Mouse (Mus musculus) CH12.LX (cell line): ENCODE data around the gene Rab19. TPM values are rescaled to one million over a fixed set of nuclear protein-coding genes. Genes with fewer than 3 reads are reported as not detected.

Experiments
- DNase-seq: peaks from one replicate; pipeline ENCODE4 v3.0.0-alpha.2; 2013; ENCODE audit errors: extremely low read depth
- H3K27ac ChIP-seq: 2 replicates; pipeline ENCODE4 v1.5.1; 2012; ENCODE audit warnings: low read depth, mild to moderate bottlenecking, control low read depth, moderate library complexity; ENCODE audit not compliant: insufficient read depth
- H3K27me3 ChIP-seq: replicated peaks from 2 replicates; pipeline ENCODE3; 2012; ENCODE audit warnings: inconsistent platforms
- H3K36me3 ChIP-seq, 2 experiments: replicated peaks in 1 of 2; 2 replicates each; pipeline versions ENCODE3 to v1.6.1; 2012; ENCODE audit warnings: inconsistent platforms in 1 of 2, low read length in 1 of 2, mild to moderate bottlenecking in 1 of 2, mixed read lengths in 1 of 2, moderate library complexity in 1 of 2; ENCODE audit not compliant: control insufficient read depth in 1 of 2, insufficient read depth in 1 of 2
- H3K4me1 ChIP-seq, 2 experiments: 2 replicates each; pipeline ENCODE4 v1.6.1; 2012; ENCODE audit warnings: inconsistent platforms in 1 of 2, moderate library complexity in 1 of 2; ENCODE audit not compliant: insufficient read depth in 2 of 2, control insufficient read depth in 1 of 2
- H3K4me2 ChIP-seq: 2 replicates; pipeline ENCODE4 v1.6.1; 2012; ENCODE audit warnings: low read depth, mild to moderate bottlenecking, control low read depth; ENCODE audit not compliant: poor library complexity, insufficient read depth, severe bottlenecking
- H3K4me3 ChIP-seq, 3 experiments: fragments of 150-350 bp in 1 of 3; sonication (generic) in 1 of 3; replicated peaks in 1 of 3; 2 replicates each; pipeline versions ENCODE3 to v1.5.1; 2011 to 2012; ENCODE audit warnings: low read depth in 2 of 3, low read length in 2 of 3, mild to moderate bottlenecking in 2 of 3, moderate library complexity in 2 of 3, control low read depth in 1 of 3, improper control_type of control experiment in 1 of 3, inconsistent platforms in 1 of 3, mixed read lengths in 1 of 3; ENCODE audit not compliant: poor library complexity in 1 of 3
- H3K79me2 ChIP-seq: replicated peaks from 2 replicates; pipeline ENCODE4 v1.6.1; 2012; ENCODE audit warnings: mild to moderate bottlenecking, moderate library complexity; ENCODE audit not compliant: control insufficient read depth, poor library complexity, insufficient read depth, severe bottlenecking; ENCODE audit errors: extremely low read depth
- H3K9ac ChIP-seq: 2 replicates; pipeline ENCODE4 v1.6.1; 2012; ENCODE audit warnings: low read depth, mild to moderate bottlenecking, control low read depth, moderate library complexity; ENCODE audit not compliant: insufficient read depth
- H3K9me3 ChIP-seq: replicated peaks from 2 replicates; pipeline ENCODE3; 2012; ENCODE audit warnings: low read length, inconsistent platforms, mixed read lengths
- E2F4 ChIP-seq: IDR thresholded peaks from 2 replicates; pipeline ENCODE4 v1.6.1; 2011; ENCODE audit warnings: low read depth, low read length, improper control_type of control experiment; ENCODE audit not compliant: insufficient replicate concordance
- EP300 ChIP-seq: IDR thresholded peaks from 2 replicates; pipeline ENCODE4 v1.6.1; 2011; ENCODE audit warnings: low read length, improper control_type of control experiment
- GABPA ChIP-seq: IDR thresholded peaks from 2 replicates; pipeline ENCODE4 v1.6.1; 2012; ENCODE audit warnings: low read depth, low read length, improper control_type of control experiment, inconsistent platforms; ENCODE audit not compliant: insufficient replicate concordance
- HCFC1 ChIP-seq: IDR thresholded peaks from 2 replicates; pipeline ENCODE4 v1.6.1; 2012; ENCODE audit warnings: low read depth, mild to moderate bottlenecking, inconsistent platforms, low read length, improper control_type of control experiment
- JUN ChIP-seq: IDR thresholded peaks from 2 replicates; pipeline ENCODE4 v1.6.1; 2011; ENCODE audit warnings: low read depth, mild to moderate bottlenecking, low read length, improper control_type of control experiment, moderate library complexity; ENCODE audit not compliant: insufficient read depth
- KAT2A ChIP-seq: IDR thresholded peaks from 2 replicates; pipeline ENCODE4 v1.6.1; 2012; ENCODE audit warnings: low read length, improper control_type of control experiment, inconsistent platforms; ENCODE audit not compliant: insufficient replicate concordance
- MAX ChIP-seq: IDR thresholded peaks from 2 replicates; pipeline ENCODE4 v1.6.1; 2011; ENCODE audit warnings: low read length, improper control_type of control experiment
- MAZ ChIP-seq: IDR thresholded peaks from 2 replicates; pipeline ENCODE4 v1.6.1; 2012; ENCODE audit warnings: low read depth, mild to moderate bottlenecking, inconsistent platforms, low read length, improper control_type of control experiment, moderate library complexity
- MEF2A ChIP-seq: IDR thresholded peaks from 2 replicates; pipeline ENCODE4 v1.6.1; 2014; ENCODE audit warnings: low read depth, mild to moderate bottlenecking, inconsistent platforms, low read length, improper control_type of control experiment, borderline replicate concordance
- MXI1 ChIP-seq: IDR thresholded peaks from 2 replicates; pipeline ENCODE4 v1.6.1; 2011; ENCODE audit warnings: mild to moderate bottlenecking, low read depth, low read length, improper control_type of control experiment
- NRF1 ChIP-seq: IDR thresholded peaks from 2 replicates; pipeline ENCODE4 v1.6.1; 2014; ENCODE audit warnings: low read depth, mild to moderate bottlenecking, inconsistent platforms, low read length, improper control_type of control experiment, moderate library complexity
- POLR2A ChIP-seq: IDR thresholded peaks from 2 replicates; pipeline ENCODE4 v1.6.1; 2011; ENCODE audit warnings: low read depth, mild to moderate bottlenecking, improper control_type of control experiment, low read length
- RAD21 ChIP-seq: IDR thresholded peaks from 2 replicates; pipeline ENCODE4 v1.6.1; 2011; ENCODE audit warnings: low read depth, mild to moderate bottlenecking, low read length, improper control_type of control experiment, moderate library complexity
- RCOR1 ChIP-seq: conservative IDR thresholded peaks from 2 replicates; pipeline ENCODE4 v1.6.1; 2012; ENCODE audit warnings: low read depth, mild to moderate bottlenecking, inconsistent platforms, low read length, improper control_type of control experiment
- SMC3 ChIP-seq: IDR thresholded peaks from 2 replicates; pipeline ENCODE4 v1.6.1; 2011; ENCODE audit warnings: low read depth, low read length, improper control_type of control experiment
- USF1 ChIP-seq: IDR thresholded peaks from 2 replicates; pipeline ENCODE4 v1.6.1; 2014; ENCODE audit warnings: low read depth, mild to moderate bottlenecking, inconsistent platforms, low read length, improper control_type of control experiment
- USF2 ChIP-seq: conservative IDR thresholded peaks from 2 replicates; pipeline ENCODE4 v1.6.1; 2011; ENCODE audit warnings: low read depth, low read length, improper control_type of control experiment
- ZNF384 ChIP-seq: IDR thresholded peaks from 2 replicates; pipeline ENCODE4 v1.6.1; 2012; ENCODE audit warnings: low read depth, low read length, improper control_type of control experiment, inconsistent platforms
- dilution Hi-C: fragments of 300-500 bp; cut with MboI; formaldehyde crosslinking; loops from 2 replicates; pipeline ENCODE4 v1.14.3; 2020; ENCODE audit warnings: low sequenced_read_pairs; ENCODE audit not compliant: extremely low pct_unique_long_range_greater_than_20kb, extremely low pct_ligation_motif_present
- in situ Hi-C: fragments of 300-500 bp; cut with MboI; formaldehyde crosslinking; loops from 3 replicates; pipeline ENCODE4 v1.14.3; 2019; ENCODE audit warnings: low sequenced_read_pairs, low pct_ligation_motif_present, low pct_unique_long_range_greater_than_20kb, mixed read lengths
- polyA plus RNA-seq: library from polyadenylated mRNA; unstranded; fragments of >175 nt; gene quantifications from 2 replicates; pipeline ENCODE4 v1.2.1, GENCODE M21; 2012; ENCODE audit warnings: low read depth; ENCODE audit not compliant: insufficient read length
- total RNA-seq, 2 experiments: library from RNA; depleted of rRNA; stranded (reverse); fragments of 300-350 nt in 1 of 2; fragments of >200 nt in 1 of 2; gene quantifications; 2 replicates each; pipeline ENCODE4 v1.2.3; 2012 to 2014

Gene Rab19
- total and polyA plus RNA-seq, 3 experiments: 0.63 to 3.3 TPM; not detected in 1

- Histone ChIP-seq H3K27me3 (no peaks in the 10 kb centered on the region), H3K27ac (no peak overlapping the region), H3K4me3 (no peak overlapping the region), H3K79me2 (no peaks in the 10 kb centered on the region), H3K36me3 (no peaks in the 10 kb centered on the region), H3K4me2 (no peak overlapping the region), H3K4me1 (peaks cover 1 to 7% of the 10 kb centered on the region in 2 experiments; a peak in 2 of 4 replicates), H3K9me3 (no peaks in the 10 kb centered on the region), H3K9ac (no peak overlapping the region)
- no peak for DNase-seq
- dilution Hi-C loops: no loop called here
- TF ChIP-seq USF1 (no peak), USF2 (no peak), NRF1 (no peak), RCOR1 (no peak), HCFC1 (no peak), MEF2A (no peak), E2F4 (no peak), SMC3 (no peak), POLR2A (no peak), MXI1 (no peak), JUN (no peak), MAZ (no peak), KAT2A (no peak), ZNF384 (no peak), MAX (no peak), EP300 (no peak)
- in situ Hi-C loops: no loop called here
Measured at GRCm38 (mm10) chr6:39433174-39433573, 52.2 kb downstream of the Rab19 start.

DNA sequence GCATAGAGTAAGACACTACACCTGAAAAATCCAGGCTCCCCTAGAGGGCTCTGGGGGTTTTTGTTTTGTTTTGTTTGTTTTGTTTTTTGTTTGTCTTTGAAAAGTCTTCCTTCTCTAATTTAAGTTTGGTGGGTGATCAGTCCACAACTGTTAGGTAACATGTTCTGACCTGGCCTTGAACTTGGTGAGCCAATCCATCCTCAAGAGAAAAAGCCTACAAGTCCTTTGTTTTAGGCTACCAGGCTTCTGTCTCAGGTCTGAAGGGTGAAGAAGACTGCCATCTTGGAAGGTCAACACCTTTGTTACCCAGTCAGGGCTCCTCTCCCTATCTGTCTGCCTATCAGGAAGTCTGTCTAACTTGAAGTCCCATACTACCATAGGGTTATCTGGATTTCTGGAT, 52.7 kb downstream of the Rab19 start:
- TF ChIP-seq MXI1: no peak
- TF ChIP-seq GABPA: no peak
- TF ChIP-seq RAD21: no peak

More for the DNA sequence above, 52.7 kb downstream of the Rab19 start:
- no peaks in the 10 kb centered on the region for H3K36me3 ChIP-seq
- no peak overlapping the region for H3K27ac ChIP-seq
- peaks cover 2 to 9% of the 10 kb centered on the region in 2 experiments; a peak in 2 of 4 replicates for H3K4me1 ChIP-seq
- no peak for DNase-seq
- dilution Hi-C loops: no loop called here
- no peaks in the 10 kb centered on the region for H3K27me3 ChIP-seq
- H3K9ac ChIP-seq: no peak overlapping the region
- H3K79me2 ChIP-seq: no peaks in the 10 kb centered on the region
- H3K4me2 ChIP-seq: no peak overlapping the region
- H3K4me3 ChIP-seq: no peak overlapping the region
- no peaks in the 10 kb centered on the region for H3K9me3 ChIP-seq
- in situ Hi-C loops: no loop called here
